Comparison of ENCODE assay signal across 21 mouse cellular contexts in genomic region chr2:112753316-112753715, GRCm38 (mm10).
DNase-seq lines count a peak whose midpoint lies in the region; ATAC-seq lines count a peak whose summit lies in the region.
"Had no signal": no experiment of that assay in that cellular context is flagged by ENCODE, and none has a peak within 500 bp of the region (broad histone marks: within the 10 kb centered on the region; RNA-seq: fewer than 3 reads in every experiment).

No protein-coding gene starts in this region.

- no peaks in the 10 kb centered on the region for H3K36me3 ChIP-seq in heart, embryonic 11.5 days (ENCODE audit: control insufficient read depth, insufficient read depth, low read length)
- no peaks in the 10 kb centered on the region for H3K36me3 ChIP-seq in midbrain, embryonic 11.5 days (ENCODE audit: control insufficient read depth, insufficient read depth, low read length)
- no peaks in the 10 kb centered on the region for H3K36me3 ChIP-seq in midbrain, embryonic 16.5 days (ENCODE audit: control insufficient read depth, insufficient read depth, low read length)
- H3K36me3 ChIP-seq in limb, embryonic 10.5 days = no peaks in the 10 kb centered on the region
- H3K36me3 ChIP-seq in kidney, embryonic 16.5 days (ENCODE audit: insufficient read depth, low read length) = no peaks in the 10 kb centered on the region
- H3K36me3 ChIP-seq: G1E had no signal

- H3K9me3 ChIP-seq in heart, embryonic 11.5 days (replicated peaks; ENCODE audit: control insufficient read depth, low read length) = no peaks in the 10 kb centered on the region
- no peaks in the 10 kb centered on the region for H3K9me3 ChIP-seq in midbrain, embryonic 11.5 days (ENCODE audit: control insufficient read depth, low read length)
- no peaks in the 10 kb centered on the region for H3K9me3 ChIP-seq in midbrain, embryonic 16.5 days (replicated peaks; ENCODE audit: control insufficient read depth, low read length, poor library complexity, severe bottlenecking)
- H3K9me3 ChIP-seq in limb, embryonic 10.5 days (replicated peaks) = no peaks in the 10 kb centered on the region
- H3K9me3 ChIP-seq in kidney, embryonic 16.5 days (ENCODE audit: low read length) = no peaks in the 10 kb centered on the region
- H3K9me3 ChIP-seq: G1E had no signal

- no peak overlapping the region for H3K4me2 ChIP-seq in heart, embryonic 11.5 days
- H3K4me2 ChIP-seq in midbrain, embryonic 11.5 days = no peak overlapping the region
- H3K4me2 ChIP-seq in midbrain, embryonic 16.5 days (ENCODE audit: low read length) = no peak overlapping the region
- H3K4me2 ChIP-seq in kidney, embryonic 16.5 days (replicated peaks; ENCODE audit: low read depth, low read length) = no peak overlapping the region

- no peak overlapping the region for H3K4me3 ChIP-seq in heart, embryonic 11.5 days (ENCODE audit: low read depth, low read length)
- H3K4me3 ChIP-seq in midbrain, embryonic 11.5 days (ENCODE audit: low read depth, low read length) = no peak overlapping the region
- no peak overlapping the region for H3K4me3 ChIP-seq in midbrain, embryonic 16.5 days (ENCODE audit: low read depth, low read length)
- H3K4me3 ChIP-seq in limb, embryonic 10.5 days = no peak overlapping the region
- H3K4me3 ChIP-seq in kidney, embryonic 16.5 days (ENCODE audit: low read length) = no peak overlapping the region

- H3K4me1 ChIP-seq in heart, embryonic 11.5 days (ENCODE audit: control insufficient read depth, insufficient read depth, low read length) = no peaks in the 10 kb centered on the region
- H3K4me1 ChIP-seq in midbrain, embryonic 11.5 days (ENCODE audit: control insufficient read depth, insufficient read depth, low read length) = no peaks in the 10 kb centered on the region
- H3K4me1 ChIP-seq in midbrain, embryonic 16.5 days (ENCODE audit: control insufficient read depth, insufficient read depth, low read length) = no peaks in the 10 kb centered on the region
- no peaks in the 10 kb centered on the region for H3K4me1 ChIP-seq in limb, embryonic 10.5 days
- no peaks in the 10 kb centered on the region for H3K4me1 ChIP-seq in kidney, embryonic 16.5 days (ENCODE audit: insufficient read depth, low read length)

- peak; percentile 75 for DNase-seq in heart, adult 11 months
- DNase-seq in midbrain, embryonic 11.5 days (ENCODE audit: low spot score, missing footprints) = peak; percentile 51
- peak; percentile 3 for DNase-seq in limb, embryonic 10.5 days (ENCODE audit: low spot score)
- DNase-seq: adrenal gland, adult 2 months; adrenal gland, adult 8-10 months; adrenal gland, postnatal 10 days; adrenal gland, postnatal 14 days; adrenal gland, postnatal 25 days; adrenal gland, postnatal 36 days; B cell, adult 2 months; cerebellum, adult 11 months; cerebellum, adult 11-12 months; cerebellum, adult 18-20 months had no signal

- H3K9ac ChIP-seq in heart, embryonic 11.5 days (ENCODE audit: low read depth, low read length) = no peak overlapping the region
- H3K9ac ChIP-seq in midbrain, embryonic 11.5 days (ENCODE audit: low read length) = no peak overlapping the region
- no peak overlapping the region for H3K9ac ChIP-seq in midbrain, embryonic 16.5 days (ENCODE audit: low read depth, low read length)
- H3K9ac ChIP-seq in kidney, embryonic 16.5 days (replicated peaks; ENCODE audit: low read length) = no peak overlapping the region

- 74% methylated on average over 4 of the region's 4 CpGs for WGBS in heart, embryonic 11.5 days (ENCODE audit: insufficient replicate concordance)
- WGBS in midbrain, embryonic 11.5 days = 82% methylated on average over 4 of the region's 4 CpGs
- 79% methylated on average over 4 of the region's 4 CpGs for WGBS in midbrain, embryonic 16.5 days
- WGBS in limb, embryonic 10.5 days = 90% methylated on average over 4 of the region's 4 CpGs
- WGBS in kidney, embryonic 16.5 days = 78% methylated on average over 4 of the region's 4 CpGs

- no peak overlapping the region for H3K27ac ChIP-seq in heart, embryonic 11.5 days (ENCODE audit: low read depth, low read length)
- no peak overlapping the region for H3K27ac ChIP-seq in midbrain, embryonic 11.5 days (ENCODE audit: low read depth, low read length)
- no peak overlapping the region for H3K27ac ChIP-seq in midbrain, embryonic 16.5 days (ENCODE audit: low read length)
- no peak overlapping the region for H3K27ac ChIP-seq in limb, embryonic 10.5 days
- H3K27ac ChIP-seq in kidney, embryonic 16.5 days (ENCODE audit: low read length) = no peak overlapping the region

- no peak for ATAC-seq in heart, embryonic 11.5 days (replicated peaks; ENCODE audit: insufficient number of reproducible peaks, low FRiP score, low TSS enrichment)
- ATAC-seq in midbrain, embryonic 11.5 days (ENCODE audit: low FRiP score) = no peak
- ATAC-seq in midbrain, embryonic 16.5 days = no peak
- ATAC-seq in kidney, embryonic 16.5 days (ENCODE audit: low FRiP score, low TSS enrichment) = no peak
- ATAC-seq: activated CD4-positive, CD25-positive, alpha-beta regulatory T cell, adult 4 months; CD4-positive, CD25-positive, alpha-beta regulatory T cell, adult 4 months; Patski had no signal

- H3K27me3 ChIP-seq in heart, embryonic 11.5 days (ENCODE audit: control insufficient read depth, insufficient read depth, low read length) = no peaks in the 10 kb centered on the region
- H3K27me3 ChIP-seq in midbrain, embryonic 11.5 days (ENCODE audit: control insufficient read depth, insufficient read depth, low read length) = no peaks in the 10 kb centered on the region
- no peaks in the 10 kb centered on the region for H3K27me3 ChIP-seq in midbrain, embryonic 16.5 days (ENCODE audit: control insufficient read depth, insufficient read depth, low read depth, low read length)
- H3K27me3 ChIP-seq in limb, embryonic 10.5 days (ENCODE audit: low read depth, poor library complexity, severe bottlenecking) = no peaks in the 10 kb centered on the region
- no peaks in the 10 kb centered on the region for H3K27me3 ChIP-seq in kidney, embryonic 16.5 days (ENCODE audit: insufficient read depth, low read length)
- H3K27me3 ChIP-seq: CH12.LX, Patski had no signal

Comparison
In these comparisons a context has a peak if more than half of its experiments do, and no peak if none do; other contexts are left out.
1. DNase-seq: peak in every context shown above with its lines; median percentile 75 in heart, adult 11 months; 51 in midbrain, embryonic 11.5 days; 3 in limb, embryonic 10.5 days.